Mouse (Mus musculus) G1E (cell line): Measurements from ENCODE around the gene Ptpn13. TPM values are rescaled to one million over a fixed set of nuclear protein-coding genes. Genes with fewer than 3 reads are reported as not detected.

Experiments
- ATAC-seq: 2 replicates; pipeline ENCODE4 v1.8.0; 2016; ENCODE audit warnings: mild to moderate bottlenecking; ENCODE audit not compliant: insufficient number of reproducible peaks, poor library complexity, low FRiP score, severe bottlenecking; ENCODE audit errors: extremely low read depth
- DNase-seq: peaks from one replicate; pipeline ENCODE4 v3.0.0; 2012; ENCODE audit warnings: low spot score
- H3K27me3 ChIP-seq: 2 replicates; pipeline ENCODE4 v1.6.1; 2012; ENCODE audit warnings: mild to moderate bottlenecking, low read length, inconsistent platforms; ENCODE audit not compliant: insufficient read depth
- H3K36me3 ChIP-seq: replicated peaks from 2 replicates; pipeline ENCODE3; 2012; ENCODE audit warnings: mild to moderate bottlenecking, inconsistent platforms
- H3K4me1 ChIP-seq: 2 replicates; pipeline ENCODE4 v1.6.1; 2012; ENCODE audit warnings: low read depth, low read length, inconsistent platforms, mixed read lengths; ENCODE audit not compliant: insufficient read depth
- H3K4me3 ChIP-seq: 2 replicates; pipeline ENCODE4 v1.5.1; 2012; ENCODE audit warnings: low read depth, mild to moderate bottlenecking, inconsistent platforms, low read length, moderate library complexity, mixed read lengths
- H3K9me3 ChIP-seq: replicated peaks from 2 replicates; pipeline ENCODE4 v1.6.1; 2012; ENCODE audit warnings: inconsistent platforms
- CTCF ChIP-seq: IDR thresholded peaks from 2 replicates; pipeline ENCODE4 v1.5.1; 2012; ENCODE audit warnings: low read depth, low read length, inconsistent platforms, mixed read lengths
- GATA1 ChIP-seq: IDR thresholded peaks from 2 replicates; pipeline ENCODE4 v1.6.1; 2012; ENCODE audit warnings: borderline replicate concordance, low read length, inconsistent platforms, mixed read lengths
- GATA2 ChIP-seq: IDR thresholded peaks from 2 replicates; pipeline ENCODE4 v1.6.1; 2012; ENCODE audit warnings: low read depth, low read length, inconsistent platforms, borderline replicate concordance
- POLR2AphosphoS5 ChIP-seq: IDR thresholded peaks from 2 replicates; pipeline ENCODE4 v1.6.1; 2012; ENCODE audit warnings: low read depth, low read length, inconsistent platforms; ENCODE audit not compliant: insufficient replicate concordance
- TAL1 ChIP-seq: conservative IDR thresholded peaks from 2 replicates; pipeline ENCODE4 v1.6.1; 2012; ENCODE audit warnings: low read depth, low read length, inconsistent platforms, mixed read lengths
- polyA plus RNA-seq: library from polyadenylated mRNA; stranded (reverse); fragments of >175 nt; gene quantifications from 2 replicates; pipeline ENCODE4 v1.2.3, GENCODE M21; 2012
- total RNA-seq, 2 experiments: library from RNA; stranded (forward) in 1 of 2; stranded (reverse) in 1 of 2; fragments of 200-1000 nt in 1 of 2; fragments of >200 nt in 1 of 2; fragmentation: Nextera tagmentation in 1 of 2; gene quantifications; 2 replicates each; pipeline ENCODE4 v1.2.3; 2014 to 2017

Ptpn13 gene
- total and polyA plus RNA-seq, 3 experiments = 0.27 TPM; not detected in 2

DNA sequence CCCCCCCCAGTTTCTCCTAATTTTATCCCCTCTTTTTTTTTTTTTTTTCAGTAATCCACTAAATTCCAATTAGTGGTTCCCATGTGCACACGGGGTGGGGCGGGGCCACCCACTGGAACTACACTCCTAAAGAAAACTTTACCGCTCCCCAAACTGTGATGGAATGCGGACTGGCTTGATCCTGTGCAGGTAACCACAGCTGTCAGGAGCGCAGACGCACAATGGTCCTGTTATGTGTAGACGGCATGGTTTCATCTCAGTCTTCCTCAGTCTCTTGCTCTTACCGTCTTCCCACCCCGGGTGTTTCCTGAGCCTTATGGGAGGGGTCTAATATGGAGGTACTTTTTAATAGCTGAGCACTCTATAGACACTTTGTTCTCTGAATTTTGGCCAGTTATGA, 7.0 kb upstream of the Ptpn13 start:
- DNase-seq (no peak), ATAC-seq (no peak)
- TF ChIP-seq GATA2 = no peak
- H3K4me3 ChIP-seq = no peak overlapping the region
- H3K36me3 ChIP-seq = no peaks in the 10 kb centered on the region
- H3K4me1 ChIP-seq = no peaks in the 10 kb centered on the region
- no peaks in the 10 kb centered on the region for H3K27me3 ChIP-seq
- peaks cover 47% of the 10 kb centered on the region for H3K9me3 ChIP-seq

GRCm38 (mm10) chr5:103418886-103419285, 6.1 kb upstream of the Ptpn13 start:
- Histone ChIP-seq H3K36me3 (no peaks in the 10 kb centered on the region), H3K4me1 (no peaks in the 10 kb centered on the region), H3K4me3 (no peak overlapping the region), H3K27me3 (no peaks in the 10 kb centered on the region), H3K9me3 (peaks cover 45% of the 10 kb centered on the region)
- DNase-seq (no peak), ATAC-seq (no peak)
- TF ChIP-seq GATA2 = no peak
- no peak for TF ChIP-seq POLR2AphosphoS5

DNA sequence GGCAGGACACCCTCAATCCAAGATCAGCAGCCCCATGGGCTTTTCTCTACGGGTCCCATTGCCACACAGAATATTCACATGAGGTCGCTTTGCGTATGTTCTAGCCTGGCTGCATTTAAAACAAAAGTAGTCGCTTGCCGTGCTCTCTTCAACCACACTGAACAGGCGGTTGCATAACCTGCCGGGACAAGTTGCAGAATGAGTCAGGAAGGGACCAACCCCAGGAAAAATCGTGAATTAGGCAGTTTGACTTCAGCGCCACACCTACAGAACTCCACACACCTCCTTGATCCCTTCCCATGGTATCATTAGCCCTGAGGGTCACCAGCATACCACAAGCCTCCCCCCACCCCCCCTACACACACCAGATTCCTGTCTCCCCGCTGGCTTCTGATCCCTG, 4.4 kb upstream of the Ptpn13 start:
- no peak for TF ChIP-seq TAL1
- no peak for TF ChIP-seq CTCF
- no peak for TF ChIP-seq GATA2
- TF ChIP-seq POLR2AphosphoS5 = no peak
- no peak for TF ChIP-seq GATA1
- Histone ChIP-seq H3K4me1 (no peaks in the 10 kb centered on the region), H3K9me3 (peaks cover 54% of the 10 kb centered on the region), H3K4me3 (no peak overlapping the region), H3K36me3 (no peaks in the 10 kb centered on the region), H3K27me3 (no peaks in the 10 kb centered on the region)
- no peak for DNase-seq
- ATAC-seq = no peak

DNA sequence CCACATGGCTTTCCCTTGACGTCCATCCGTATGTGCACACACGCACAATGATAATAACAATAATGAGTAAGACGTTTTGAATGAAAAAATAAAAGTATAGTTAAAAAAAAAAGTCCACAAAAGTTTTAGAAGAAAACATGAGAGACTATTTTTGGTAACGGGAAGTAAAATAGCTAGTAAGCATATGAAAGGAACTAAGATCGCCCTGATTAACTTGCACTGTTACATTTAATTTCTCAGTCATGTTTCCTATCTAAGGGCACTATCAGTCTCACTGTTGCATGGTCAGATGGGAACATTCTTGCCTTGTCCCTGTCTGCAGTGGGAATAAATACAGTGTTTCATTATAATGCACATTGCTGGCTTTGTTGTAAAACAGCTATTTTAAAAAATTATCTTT, 2.4 kb upstream of the Ptpn13 start:
- ATAC-seq (no peak), DNase-seq (no peak)
- no peaks in the 10 kb centered on the region for H3K4me1 ChIP-seq
- H3K27me3 ChIP-seq = no peaks in the 10 kb centered on the region
- no peaks in the 10 kb centered on the region for H3K36me3 ChIP-seq
- TF ChIP-seq TAL1 = no peak
- TF ChIP-seq POLR2AphosphoS5 = no peak
- no peak for TF ChIP-seq GATA1
- no peak for TF ChIP-seq GATA2
- TF ChIP-seq CTCF = no peak
- H3K9me3 ChIP-seq = peaks cover 53% of the 10 kb centered on the region
- H3K4me3 ChIP-seq = no peak overlapping the region

DNA sequence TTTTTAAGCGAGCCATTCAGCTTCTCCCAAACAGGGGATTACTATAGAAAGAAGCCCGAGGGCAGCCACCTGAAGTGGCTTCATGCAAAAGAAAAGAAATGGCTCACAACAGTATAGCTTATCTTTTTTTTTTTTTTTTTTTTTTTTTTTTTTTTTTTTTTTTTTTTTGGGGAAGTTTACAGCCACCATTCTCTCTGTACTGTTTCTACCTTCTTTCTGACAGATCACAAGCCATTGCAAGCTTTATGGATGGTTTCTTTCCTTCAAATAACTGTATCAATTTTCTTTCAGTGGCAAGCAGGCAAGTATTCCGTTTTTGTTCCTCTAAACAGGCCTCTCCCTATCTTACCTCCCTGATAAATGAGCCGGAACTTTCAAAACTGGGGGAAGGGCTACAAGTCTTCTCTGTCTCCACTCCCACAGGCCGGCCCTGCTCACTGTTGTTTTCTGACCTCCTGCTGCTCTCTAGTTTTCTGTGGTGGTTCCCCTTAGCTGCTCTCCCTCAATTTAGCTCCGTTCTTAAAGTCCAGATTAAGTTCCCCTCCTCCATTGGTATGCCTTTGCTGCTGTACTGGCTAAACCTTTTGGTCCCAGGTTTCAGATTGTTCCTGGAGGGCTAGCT, 1.6 kb upstream of the Ptpn13 start:
- H3K4me3 ChIP-seq = no peak overlapping the region
- no peaks in the 10 kb centered on the region for H3K4me1 ChIP-seq
- TF ChIP-seq TAL1 = no peak
- no peak for TF ChIP-seq GATA2
- no peak for TF ChIP-seq POLR2AphosphoS5
- no peak for DNase-seq
- H3K27me3 ChIP-seq = no peaks in the 10 kb centered on the region
- H3K36me3 ChIP-seq = no peaks in the 10 kb centered on the region
- peaks cover 50% of the 10 kb centered on the region for H3K9me3 ChIP-seq
- ATAC-seq = no peak

DNA sequence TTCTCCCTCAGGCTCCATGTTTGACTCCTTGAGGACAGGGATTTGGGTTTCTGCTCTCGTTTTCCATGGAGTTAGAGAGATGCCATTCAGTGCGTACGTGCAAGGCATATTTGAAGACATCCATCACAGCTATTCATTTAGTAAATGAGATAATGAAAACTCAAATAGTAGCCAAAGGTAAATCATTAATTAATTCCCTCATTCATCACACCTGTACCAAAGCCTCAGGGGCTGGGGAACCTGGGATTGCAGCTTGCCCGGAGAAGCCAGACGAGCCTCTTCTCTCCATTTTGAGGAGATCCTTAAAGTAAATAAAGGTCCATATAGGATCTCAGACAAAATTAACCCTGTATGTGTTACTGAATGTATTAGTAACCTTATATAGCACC, 1.1 kb upstream of the Ptpn13 start:
- TF ChIP-seq GATA1 = no peak
- Histone ChIP-seq H3K9me3 (peaks cover 50% of the 10 kb centered on the region), H3K4me3 (no peak overlapping the region), H3K4me1 (no peaks in the 10 kb centered on the region), H3K27me3 (no peaks in the 10 kb centered on the region), H3K36me3 (no peaks in the 10 kb centered on the region)
- DNase-seq (no peak), ATAC-seq (no peak)

- peaks cover 49% of the 10 kb centered on the region for H3K9me3 ChIP-seq
- DNase-seq = no peak
- H3K36me3 ChIP-seq = no peaks in the 10 kb centered on the region
- H3K4me3 ChIP-seq = peak overlapping the region; percentile 13; the same call in 1 of the 2 replicates
- H3K4me1 ChIP-seq = no peaks in the 10 kb centered on the region
- TF ChIP-seq POLR2AphosphoS5 (no peak), CTCF (no peak), TAL1 (no peak), GATA1 (no peak), GATA2 (no peak)
- no peak for ATAC-seq
- H3K27me3 ChIP-seq = no peaks in the 10 kb centered on the region
Measured at GRCm38 (mm10) chr5:103425363-103426031, 505 bp downstream of the Ptpn13 start.
